Mouse (Mus musculus): Measurements from ENCODE around the gene Nell1. TPM values are rescaled to one million over a fixed set of nuclear protein-coding genes. Genes with fewer than 3 reads are reported as not detected.

Nell1 gene
- total RNA-seq, 2 experiments from 2014 or later, result 64.8 to 66.7 TPM

GRCm38 (mm10) chr7:50226621-50227020, 252.0 kb downstream of the Nell1 start:
- no peak for DNase-seq (ENCODE audit: low spot score in 2 of 2)
- intact Hi-C loops (cut with DNase I), result no loop called here

- intact Hi-C loops (cut with DNase I), result no loop called here
- no peak for DNase-seq (ENCODE audit: low spot score in 2 of 2)
Measured at GRCm38 (mm10) chr7:50228273-50228672, 253.6 kb downstream of the Nell1 start.

DNA sequence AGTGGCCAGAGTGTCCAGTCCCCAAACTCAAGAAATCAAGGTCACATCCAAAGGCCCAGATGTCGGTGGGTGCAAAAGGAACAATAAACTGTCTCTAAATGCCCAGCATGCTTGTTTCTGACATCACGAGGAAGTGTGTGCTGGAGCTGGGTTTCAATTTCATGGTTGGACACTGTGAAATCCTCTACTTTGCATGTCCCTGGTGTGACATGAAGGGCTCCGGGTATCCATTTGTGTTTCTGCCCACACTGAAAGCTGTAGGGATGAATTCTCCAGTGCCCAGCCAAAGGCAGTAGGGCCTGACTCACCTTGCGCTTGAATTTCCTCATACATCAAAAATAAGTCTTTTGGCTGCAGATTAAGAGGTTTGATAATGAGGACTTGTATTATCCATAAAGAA, 266.5 kb downstream of the Nell1 start:
- no peak for DNase-seq (ENCODE audit: low spot score in 2 of 2)
- intact Hi-C loops (cut with DNase I), result loop anchor here (10.0 kb wide), 2 partner anchors 244 to 266 kb away; partner anchors contain the start of gene Nell1

- intact Hi-C loops (cut with DNase I), result loop anchor here (10.0 kb wide), 2 partner anchors 243 to 267 kb away; partner anchors contain the start of gene Nell1
Measured at GRCm38 (mm10) chr7:50241634-50242273, 267.1 kb downstream of the Nell1 start.

GRCm38 (mm10) chr7:50253166-50253565, 278.5 kb downstream of the Nell1 start:
- intact Hi-C loops (cut with DNase I), result no loop called here

More at GRCm38 (mm10) chr7:50241634-50242273, 267.1 kb downstream of the Nell1 start:
- DNase-seq (ENCODE audit: low spot score in 2 of 2), result peak; percentile 87 to 90

GRCm38 (mm10) chr7:50260016-50260415, 285.4 kb downstream of the Nell1 start:
- no peak for DNase-seq (ENCODE audit: low spot score in 2 of 2)
- intact Hi-C loops (cut with DNase I), result no loop called here

More at GRCm38 (mm10) chr7:50253166-50253565, 278.5 kb downstream of the Nell1 start:
- DNase-seq (ENCODE audit: low spot score in 2 of 2), result no peak

DNA sequence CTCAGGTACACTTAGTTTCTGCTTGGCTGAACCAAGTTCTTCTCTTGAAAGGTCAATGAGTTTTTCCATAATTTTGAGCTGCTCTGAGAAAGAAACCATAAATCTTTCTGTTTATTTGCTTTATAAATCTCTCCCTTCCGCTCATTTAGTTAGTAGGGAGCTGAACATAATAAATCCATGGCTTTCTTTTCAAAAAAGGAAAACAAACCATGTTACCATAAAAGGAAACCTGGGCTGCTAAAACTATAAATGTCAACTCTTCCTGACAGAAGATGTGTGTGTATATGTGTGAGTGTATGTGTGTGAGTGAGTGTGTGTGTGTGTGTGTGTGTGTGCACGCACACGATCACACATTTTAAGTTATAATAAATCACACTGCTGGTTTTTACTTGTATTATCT, 320.8 kb downstream of the Nell1 start:
- DNase-seq (ENCODE audit: low spot score in 2 of 2), result no peak

DNA sequence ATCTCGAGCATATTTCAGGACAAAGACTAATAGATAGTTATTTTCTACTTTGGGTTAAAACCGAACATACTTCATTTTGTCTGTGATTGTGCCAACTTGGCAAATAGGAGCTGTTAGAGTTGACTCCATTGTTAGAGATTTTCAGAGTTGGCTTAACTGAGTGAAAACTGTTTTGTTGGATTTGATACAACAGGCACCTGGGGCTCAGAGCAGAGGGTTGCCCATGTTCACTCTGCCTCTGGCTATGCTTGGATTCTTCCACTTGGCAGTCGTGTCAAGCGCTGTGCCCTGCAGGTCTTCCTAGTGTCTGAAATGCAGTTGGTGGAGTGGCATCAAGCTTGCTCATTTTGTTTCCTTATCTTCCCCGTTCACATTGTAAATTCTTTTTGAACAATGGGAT, 363.6 kb downstream of the Nell1 start:
- intact Hi-C loops (cut with DNase I), result no loop called here
- no peak for DNase-seq (ENCODE audit: low spot score in 2 of 2)

More for the DNA sequence above, 320.8 kb downstream of the Nell1 start:
- intact Hi-C loops (cut with DNase I), result no loop called here

GRCm38 (mm10) chr7:50338757-50339156, 364.1 kb downstream of the Nell1 start:
- DNase-seq (ENCODE audit: low spot score in 2 of 2), result no peak
- intact Hi-C loops (cut with DNase I), result no loop called here

DNA sequence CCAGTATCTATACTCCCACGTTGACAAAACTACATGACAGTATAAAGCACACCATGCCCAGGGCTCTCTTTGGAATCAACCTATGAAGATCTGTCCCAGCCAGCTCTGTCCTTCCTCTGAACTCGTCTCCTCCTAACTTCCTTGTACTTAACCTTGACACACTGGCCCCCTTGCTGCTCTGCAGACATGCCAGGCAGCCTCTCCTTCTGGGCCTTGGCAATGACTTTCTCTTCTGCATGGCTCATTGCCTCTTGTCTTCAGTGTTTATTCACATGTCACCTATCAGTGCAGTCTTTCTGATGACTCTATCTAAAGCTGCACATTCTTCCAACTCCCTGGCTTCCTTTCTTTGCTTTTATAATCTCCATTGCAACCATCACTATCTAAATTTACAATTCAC, 376.9 kb downstream of the Nell1 start:
- intact Hi-C loops (cut with DNase I), result no loop called here
- DNase-seq (ENCODE audit: low spot score in 2 of 2), result no peak

- DNase-seq (ENCODE audit: low spot score in 2 of 2), result no peak
- intact Hi-C loops (cut with DNase I), result no loop called here
Measured at GRCm38 (mm10) chr7:50357213-50357612, 382.5 kb downstream of the Nell1 start.

DNA sequence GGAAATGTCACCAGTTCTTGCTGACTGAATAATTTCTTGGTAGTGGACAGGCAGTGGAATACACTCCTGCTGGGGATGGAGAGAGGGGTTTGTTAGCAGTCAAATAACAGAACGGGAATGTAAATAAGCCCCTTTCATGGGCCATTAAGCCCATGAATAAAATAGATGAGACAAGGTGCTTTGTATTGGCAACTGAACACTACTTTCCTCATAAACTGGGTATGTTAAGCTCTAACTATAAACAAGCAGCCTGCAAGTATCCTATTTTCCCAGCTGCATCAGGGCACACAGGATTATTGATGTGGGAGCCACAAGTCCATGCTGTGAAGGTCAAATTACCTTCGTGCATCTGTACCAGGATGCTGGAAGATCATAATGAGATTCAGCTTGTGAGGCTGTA, 387.4 kb downstream of the Nell1 start:
- intact Hi-C loops (cut with DNase I), result no loop called here
- DNase-seq (ENCODE audit: low spot score in 2 of 2), result no peak

- intact Hi-C loops (cut with DNase I), result no loop called here
- DNase-seq (ENCODE audit: low spot score in 2 of 2), result peak; percentile 71 to 72
Measured at GRCm38 (mm10) chr7:50374876-50375275, 400.2 kb downstream of the Nell1 start.

DNA sequence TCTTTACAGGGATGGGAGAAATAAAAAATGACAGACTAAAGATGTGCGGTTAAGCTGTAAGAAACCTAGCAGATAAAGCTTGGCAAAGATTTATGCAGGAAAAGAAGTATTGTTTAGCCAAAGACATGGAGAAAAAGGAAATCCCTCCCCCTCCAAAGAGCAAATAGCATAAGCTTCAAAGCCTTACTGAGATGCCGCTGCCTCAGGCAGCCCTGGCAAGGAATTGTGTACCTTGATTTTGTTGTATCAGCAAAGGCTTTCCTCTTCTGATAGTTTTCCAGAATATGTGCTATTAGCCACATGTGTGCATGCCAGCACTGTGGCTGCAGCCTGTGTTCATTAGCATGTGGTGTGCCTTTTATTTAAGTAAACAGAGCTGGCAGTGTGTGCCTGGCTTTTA, 435.8 kb downstream of the Nell1 start:
- no peak for DNase-seq (ENCODE audit: low spot score in 2 of 2)
- intact Hi-C loops (cut with DNase I), result no loop called here

- DNase-seq (ENCODE audit: low spot score in 2 of 2), result no peak
- intact Hi-C loops (cut with DNase I), result no loop called here
Measured at GRCm38 (mm10) chr7:50419976-50420375, 445.3 kb downstream of the Nell1 start.

DNA sequence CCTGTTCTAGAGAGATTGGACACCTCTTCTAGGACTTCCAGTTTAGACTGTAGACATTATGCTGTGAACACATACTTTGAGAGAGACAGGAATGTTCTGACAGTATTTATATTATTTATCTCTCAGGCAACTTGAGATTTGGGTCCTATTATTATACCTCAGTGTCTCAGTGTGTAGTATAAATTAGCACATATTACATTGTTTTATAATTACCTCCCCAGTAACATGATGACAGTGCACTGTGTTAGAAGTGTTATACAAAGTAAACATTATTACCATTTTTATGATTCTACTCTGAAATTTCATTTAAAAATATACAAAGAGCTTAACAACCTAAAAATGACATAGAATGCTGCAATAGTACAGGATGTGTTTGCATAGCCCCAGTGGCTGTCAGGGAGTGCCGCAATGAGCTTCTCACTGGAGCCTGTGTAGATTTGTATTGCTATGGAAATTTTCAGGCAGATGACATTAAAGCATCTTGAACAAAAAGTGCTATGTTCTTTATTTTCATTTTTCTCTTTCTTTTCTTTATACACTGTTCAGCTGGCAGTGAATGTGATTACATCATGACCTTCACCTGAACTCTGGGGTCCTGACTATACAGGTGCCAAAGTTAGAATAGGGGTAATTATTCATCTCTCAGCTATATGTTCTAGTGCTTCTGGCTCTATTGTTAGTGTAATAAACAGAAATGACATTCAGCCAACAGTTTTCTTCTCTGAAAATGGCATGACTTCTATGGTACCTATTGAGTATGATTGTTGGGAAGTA, 447.9 kb downstream of the Nell1 start:
- intact Hi-C loops (cut with DNase I), result no loop called here
- DNase-seq (ENCODE audit: low spot score in 2 of 2), result no peak

DNA sequence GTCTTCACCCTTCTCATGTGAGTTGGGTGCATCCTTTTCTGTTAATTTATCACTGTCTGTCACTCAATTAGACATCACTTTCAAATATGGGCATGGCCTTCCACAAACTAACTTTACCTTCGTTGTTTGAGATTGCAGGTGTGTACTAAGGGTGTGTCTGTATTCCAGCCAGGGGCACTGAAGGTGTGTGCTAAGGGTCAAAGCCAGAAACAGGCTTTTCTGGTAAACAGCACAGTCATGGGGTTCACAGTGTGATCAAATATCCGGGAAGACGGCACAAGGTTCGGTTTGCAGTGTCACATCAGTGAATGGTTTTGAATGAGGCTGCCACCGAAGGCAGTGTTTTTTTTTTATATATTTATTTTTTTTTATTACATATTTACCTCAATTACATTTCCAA, 455.1 kb downstream of the Nell1 start:
- no peak for DNase-seq (ENCODE audit: low spot score in 2 of 2)
- intact Hi-C loops (cut with DNase I), result no loop called here

GRCm38 (mm10) chr7:50441237-50441636, 466.6 kb downstream of the Nell1 start:
- peak in 1 of 2 experiments; percentile 26 for DNase-seq (ENCODE audit: low spot score in 2 of 2)
- intact Hi-C loops (cut with DNase I), result no loop called here

DNA sequence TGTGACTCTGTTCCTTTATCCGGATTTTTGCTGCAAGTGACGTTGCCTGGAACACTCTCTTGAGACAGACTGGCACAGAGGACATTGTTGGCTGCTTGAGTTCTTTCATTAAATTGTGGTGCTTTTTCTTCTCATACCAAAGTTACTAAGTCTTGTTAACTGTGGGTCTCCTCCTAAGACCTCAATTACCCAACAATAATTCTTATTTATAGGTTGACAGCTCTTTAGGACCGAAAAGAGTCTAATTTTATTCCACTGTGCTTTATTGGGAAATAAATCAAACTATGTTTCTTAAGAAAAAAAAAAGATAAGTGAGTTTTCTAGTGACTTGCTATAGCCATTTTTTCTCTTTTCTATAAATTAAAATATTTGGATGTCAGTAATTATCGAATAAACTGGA, 472.7 kb downstream of the Nell1 start:
- intact Hi-C loops (cut with DNase I), result no loop called here
- no peak for DNase-seq (ENCODE audit: low spot score in 2 of 2)

DNA sequence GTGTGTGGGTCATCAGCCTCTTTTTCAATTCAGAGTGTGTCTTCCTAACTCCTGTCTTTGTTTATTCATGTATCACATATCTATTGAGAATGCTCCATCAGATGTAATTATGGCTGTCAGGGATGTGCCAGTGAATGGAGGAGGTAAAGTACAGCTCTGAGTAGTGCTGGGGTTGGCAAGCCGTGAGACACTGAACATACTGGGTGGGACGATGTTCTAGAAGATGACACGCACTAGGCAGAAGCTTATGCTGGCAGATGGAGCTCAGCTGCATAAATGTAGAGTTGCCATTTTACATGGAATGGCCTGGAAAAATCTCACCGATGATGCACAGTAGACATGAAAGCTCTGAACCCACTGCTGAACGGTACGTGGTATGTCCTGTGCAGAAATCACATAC, 493.1 kb downstream of the Nell1 start:
- intact Hi-C loops (cut with DNase I), result no loop called here
- no peak for DNase-seq (ENCODE audit: low spot score in 2 of 2)

- no peak for DNase-seq (ENCODE audit: low spot score in 2 of 2)
- intact Hi-C loops (cut with DNase I), result no loop called here
Measured at GRCm38 (mm10) chr7:50470555-50470954, 495.9 kb downstream of the Nell1 start.

Measured in left cerebral cortex, postnatal 36 days (tissue).